Mouse (Mus musculus) embryonic stem cell, embryonic (primary cell): ENCODE data around the gene Rrm2.

ENCODE experiments used
- CTCF ChIA-PET, 4 experiments: fragments of 300-600 bp in 2 of 4; fragments of 350-600 bp in 2 of 4; sonication (Branson Sonifier 250); formaldehyde crosslinking; loops; one replicate each; lab custom pipeline; 2022; ENCODE audit warnings: inconsistent platforms in 2 of 4; lab: Charles Lee
- POLR2A ChIA-PET, 4 experiments: fragments of 300-600 bp in 2 of 4; fragments of 350-600 bp in 2 of 4; sonication (Branson Sonifier 250); formaldehyde crosslinking; loops; one replicate each; lab custom pipeline; 2022; ENCODE audit warnings: antibody characterized with exemption in 4 of 4, inconsistent platforms in 1 of 4; lab: Charles Lee

Rrm2 gene

GRCm38 (mm10) chr12:24715268-24715896 lies 7.3 kb downstream of the Rrm2 start:
- CTCF ChIA-PET: interaction anchor here in 3 of 4 experiments (0.9 to 5.8 kb wide), 7 partner anchors 9 to 260 kb away, joined by 3 to 72 read pairs (median 10); partner anchors contain the start of gene Kidins220 (in 1 of the 3)

DNA sequence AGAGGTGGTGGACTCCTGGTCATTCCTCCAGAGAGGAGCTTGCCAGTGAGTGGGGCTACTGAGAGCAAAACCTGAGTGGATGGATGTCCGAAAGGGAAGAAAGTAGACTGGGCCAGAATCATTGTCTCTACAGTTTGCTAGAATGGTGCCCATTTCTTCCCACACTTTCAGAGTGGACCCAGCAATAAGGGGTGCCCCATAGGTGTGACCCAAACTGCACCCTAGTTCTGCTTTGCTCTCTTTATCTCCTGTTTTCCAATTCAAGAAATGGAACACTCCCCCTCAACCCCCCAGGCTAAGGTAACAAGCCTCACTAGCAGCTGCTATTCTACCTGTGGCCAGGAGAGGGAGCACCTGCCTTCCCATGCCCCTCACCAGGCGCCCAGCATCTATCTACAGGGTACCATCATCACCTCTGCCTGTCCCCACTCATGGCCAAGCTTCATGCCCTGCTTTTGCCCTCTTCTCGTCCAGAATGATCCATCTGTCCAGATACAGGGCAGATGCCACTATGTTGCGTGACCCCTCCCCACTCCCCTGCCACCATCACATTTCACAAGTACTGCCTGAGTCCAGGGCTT lies 8.8 kb downstream of the Rrm2 start:
- POLR2A ChIA-PET: interaction anchor here (0.6 to 5.9 kb wide), 23 partner anchors 7 to 341 kb away, joined by 3 to 39 read pairs (median 4); partner anchors contain the start of genes Rrm2 (in 3 of the 4) and Mboat2 (in 2 of the 4)
- CTCF ChIA-PET: interaction anchor here (0.6 to 5.8 kb wide), 35 partner anchors 8 to 468 kb away, joined by 3 to 72 read pairs (median 4); partner anchors contain the start of genes Rrm2 (in 2 of the 4), Kidins220 (in 1 of the 4) and Mboat2 (in 1 of the 4)

More at GRCm38 (mm10) chr12:24715268-24715896, 7.3 kb downstream of the Rrm2 start:
- POLR2A ChIA-PET: interaction anchor here in 3 of 4 experiments (0.6 to 5.9 kb wide), 16 partner anchors 7 to 381 kb away, joined by 3 to 39 read pairs (median 4); partner anchors contain the start of genes Rrm2 (in 3 of the 3), Kidins220 (in 1 of the 3) and Mboat2 (in 1 of the 3)

- CTCF ChIA-PET: interaction anchor here in 3 of 4 experiments (0.6 to 1.8 kb wide), 8 partner anchors 8 to 227 kb away, joined by 3 to 5 read pairs (median 4); no protein-coding TSS in a partner anchor
- POLR2A ChIA-PET: interaction anchor here (0.5 to 3.0 kb wide), 15 partner anchors 9 to 375 kb away, joined by 3 to 51 read pairs (median 6); partner anchors contain the start of genes Rrm2 (in 2 of the 4) and Mboat2 (in 1 of the 4)
Observed at GRCm38 (mm10) chr12:24723434-24723833, 15.4 kb downstream of the Rrm2 start.

DNA sequence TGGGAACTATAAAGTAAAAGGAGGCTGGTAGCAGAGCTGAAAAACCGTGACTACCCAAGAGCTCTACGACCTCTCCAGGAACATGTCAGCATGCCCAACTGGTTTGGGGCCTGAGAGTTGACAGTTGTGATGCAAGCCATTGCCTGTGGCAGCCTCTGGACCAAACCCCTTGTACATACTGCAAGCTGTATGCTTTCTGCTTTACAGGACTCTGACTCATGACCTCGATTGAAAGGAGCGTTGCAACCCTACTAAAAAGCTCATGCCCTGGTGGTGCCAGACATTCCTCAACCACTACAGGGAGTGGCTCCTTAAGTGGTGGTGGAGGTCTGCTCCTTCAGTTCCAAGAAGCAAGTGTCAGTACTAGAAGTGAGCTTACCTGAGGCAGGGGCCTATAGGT lies 15.8 kb downstream of the Rrm2 start:
- ChIA-PET CTCF (interaction anchor here (0.6 to 1.8 kb wide), 21 partner anchors 8 to 253 kb away, joined by 3 to 9 read pairs (median 4); partner anchors contain the start of gene Rrm2 (in 1 of the 4)), POLR2A (interaction anchor here (0.5 to 3.0 kb wide), 20 partner anchors 9 to 375 kb away, joined by 3 to 51 read pairs (median 5); partner anchors contain the start of genes Rrm2 (in 2 of the 4) and Mboat2 (in 1 of the 4))

DNA sequence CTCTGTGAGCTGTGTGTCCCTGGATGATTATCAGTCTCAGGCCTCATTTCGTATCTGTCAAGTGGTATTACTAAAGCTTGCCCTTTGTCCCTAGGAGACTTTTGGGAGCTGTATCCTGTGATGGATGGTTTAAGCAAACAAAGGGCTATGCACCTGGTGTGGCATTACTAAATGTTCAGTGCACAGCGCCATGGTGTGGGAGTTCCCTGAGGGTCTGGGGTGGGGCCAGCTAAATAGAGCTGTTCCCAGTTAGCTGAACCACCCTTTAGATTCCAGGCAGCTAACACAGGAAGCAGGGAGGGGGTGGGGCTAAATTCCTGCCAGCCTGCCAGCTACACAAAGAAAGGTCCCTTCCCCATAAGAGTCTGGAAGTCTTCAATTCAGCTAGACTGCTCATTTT lies 16.3 kb downstream of the Rrm2 start:
- ChIA-PET POLR2A (interaction anchor here (0.6 to 3.0 kb wide), 19 partner anchors 9 to 221 kb away, joined by 3 to 51 read pairs (median 5); partner anchors contain the start of genes Rrm2 (in 2 of the 4) and Mboat2 (in 1 of the 4)), CTCF (interaction anchor here (0.6 to 1.8 kb wide), 22 partner anchors 9 to 253 kb away, joined by 3 to 9 read pairs (median 4); partner anchors contain the start of gene Rrm2 (in 1 of the 4))

DNA sequence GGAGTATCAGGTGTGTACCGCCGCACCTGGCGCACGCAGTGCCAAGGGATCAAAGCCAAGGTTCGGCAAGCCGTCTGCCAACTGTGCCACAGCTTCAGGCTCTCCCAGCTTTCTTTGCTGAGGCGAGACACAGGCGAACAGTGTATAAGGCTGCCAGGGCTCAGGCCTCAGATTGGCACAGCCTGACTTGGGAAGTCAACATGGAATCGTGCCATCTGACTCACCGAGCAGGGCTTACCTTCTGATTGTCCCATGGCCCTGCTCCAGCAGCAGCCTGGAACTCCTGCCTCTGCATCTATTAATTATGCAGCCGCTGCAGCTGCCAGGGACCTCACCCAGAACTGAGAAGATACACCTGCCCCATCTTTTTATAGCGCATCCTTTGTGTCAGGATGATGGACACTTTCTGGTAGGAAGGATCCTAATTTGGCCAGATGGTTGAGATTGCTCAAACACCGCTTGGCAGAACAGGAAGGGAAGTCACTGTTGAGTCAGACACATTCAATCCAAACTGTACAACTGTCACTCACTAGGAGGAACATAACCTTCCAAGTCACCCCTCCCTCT lies 26.9 kb downstream of the Rrm2 start:
- ChIA-PET POLR2A (interaction anchor here in 3 of 4 experiments (0.5 to 1.2 kb wide), 8 partner anchors 11 to 361 kb away, joined by 3 to 5 read pairs (median 3); partner anchors contain the start of gene Kidins220 (in 1 of the 3)), CTCF (interaction anchor here in 3 of 4 experiments (0.5 to 1.6 kb wide), 7 partner anchors 11 to 262 kb away, joined by 3 to 5 read pairs (median 3); partner anchors contain the start of gene Rrm2 (in 1 of the 3))

DNA sequence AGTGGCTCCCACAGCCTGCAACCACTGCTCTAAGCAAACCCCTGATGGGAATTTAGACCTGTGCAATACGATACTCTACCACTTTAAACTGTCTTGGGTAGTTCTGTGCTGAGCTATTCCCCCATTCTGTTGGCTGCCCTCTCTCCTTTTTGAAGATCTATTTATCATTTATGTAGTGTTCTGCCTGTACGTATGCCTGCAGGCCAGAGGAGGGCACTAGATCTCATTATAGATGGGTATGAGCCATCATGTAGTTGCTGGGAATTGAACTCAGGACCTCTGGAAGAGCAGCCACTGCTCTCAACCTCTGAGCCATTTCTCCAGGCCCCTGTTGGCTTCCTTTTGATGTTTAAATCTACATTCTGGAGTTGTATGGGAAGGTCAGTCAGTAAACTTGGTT lies 28.9 kb downstream of the Rrm2 start:
- POLR2A ChIA-PET: interaction anchor here in 1 of 4 experiments (1.1 to 1.5 kb wide), 2 partner anchors 13 to 30 kb away, joined by 3 to 4 read pairs; no protein-coding TSS in a partner anchor
- CTCF ChIA-PET: interaction anchor here in 1 of 4 experiments (1.0 kb wide), 1 partner anchor 213 kb away, joined by 5 read pairs; no protein-coding TSS in a partner anchor

DNA sequence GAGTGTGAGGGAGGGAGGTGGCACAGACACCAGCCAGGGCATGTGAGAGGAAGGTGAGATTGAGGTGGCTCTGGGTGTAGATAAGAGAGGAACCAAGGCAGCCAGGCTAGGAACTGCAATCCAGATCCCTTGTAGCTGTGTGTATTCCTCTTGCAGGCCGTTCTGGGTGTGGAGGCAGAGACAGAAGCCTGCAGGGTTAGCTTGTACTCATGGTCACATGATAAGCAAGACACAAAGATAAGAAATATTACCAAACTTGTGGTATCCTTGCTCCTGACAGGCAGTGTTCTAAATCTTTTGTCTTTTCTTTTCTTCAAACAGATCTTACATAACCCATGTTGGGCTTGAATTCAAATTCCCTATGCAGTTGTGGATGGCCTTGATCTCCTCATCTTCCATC lies 31.9 kb downstream of the Rrm2 start:
- POLR2A ChIA-PET: interaction anchor here in 1 of 4 experiments (0.8 to 1.9 kb wide), 4 partner anchors 11 to 76 kb away, joined by 3 to 6 read pairs (median 3); no protein-coding TSS in a partner anchor

DNA sequence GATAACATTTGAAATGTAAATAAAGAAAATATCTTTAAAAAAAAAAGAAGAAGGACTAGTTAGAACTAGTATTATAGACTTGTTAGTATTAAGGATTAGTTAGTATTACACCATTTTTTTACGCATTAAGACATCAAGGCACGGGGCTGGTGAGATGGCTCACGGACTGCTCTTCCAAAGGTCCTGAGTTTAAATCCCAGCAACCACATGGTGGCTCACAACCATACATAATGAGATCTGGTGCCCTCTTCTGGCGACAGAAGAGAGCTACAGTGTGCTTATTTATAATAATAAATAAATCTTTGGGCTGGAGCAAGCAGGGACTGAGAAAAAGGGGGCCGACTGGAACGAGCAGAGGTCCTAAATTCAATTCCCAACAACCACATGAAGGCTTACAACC lies 33.5 kb downstream of the Rrm2 start:
- ChIA-PET POLR2A (interaction anchor here in 3 of 4 experiments (0.6 to 0.9 kb wide), 3 partner anchors 21 to 44 kb away, joined by 3 to 5 read pairs (median 3); no protein-coding TSS in a partner anchor), CTCF (interaction anchor here (0.5 to 1.9 kb wide), 32 partner anchors 9 to 234 kb away, joined by 3 to 17 read pairs (median 4); partner anchors contain the start of genes Rrm2 (in 2 of the 4) and Kidins220 (in 1 of the 4))

More for the DNA sequence above, 31.9 kb downstream of the Rrm2 start:
- CTCF ChIA-PET: interaction anchor here (0.6 to 1.7 kb wide), 4 partner anchors 23 to 59 kb away, joined by 3 to 7 read pairs (median 4); no protein-coding TSS in a partner anchor

DNA sequence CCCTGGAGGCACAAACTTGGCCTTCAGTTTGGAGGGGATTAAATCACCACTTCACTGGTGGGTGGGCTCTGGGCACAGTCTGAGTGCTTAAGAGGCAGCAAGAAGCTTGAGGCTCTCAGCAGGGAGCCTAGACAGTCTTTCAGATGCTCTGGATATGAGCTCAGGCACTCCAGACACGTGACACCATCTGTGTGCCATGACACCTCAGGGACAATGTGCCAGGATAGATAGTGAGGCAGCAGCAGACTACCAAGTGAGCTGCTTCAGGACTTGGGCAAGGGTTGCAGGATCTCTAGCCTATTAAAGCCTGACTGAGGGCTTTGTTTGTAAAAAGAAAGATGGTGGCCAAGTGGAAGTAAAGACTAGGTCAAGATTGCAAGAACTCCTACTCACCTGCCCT lies 36.3 kb downstream of the Rrm2 start:
- POLR2A ChIA-PET: interaction anchor here in 2 of 4 experiments (0.7 to 1.4 kb wide), 3 partner anchors 11 to 15 kb away, joined by 3 read pairs; no protein-coding TSS in a partner anchor
- CTCF ChIA-PET: interaction anchor here in 1 of 4 experiments (0.5 kb wide), 1 partner anchor 27 kb away, joined by 6 read pairs; no protein-coding TSS in a partner anchor

DNA sequence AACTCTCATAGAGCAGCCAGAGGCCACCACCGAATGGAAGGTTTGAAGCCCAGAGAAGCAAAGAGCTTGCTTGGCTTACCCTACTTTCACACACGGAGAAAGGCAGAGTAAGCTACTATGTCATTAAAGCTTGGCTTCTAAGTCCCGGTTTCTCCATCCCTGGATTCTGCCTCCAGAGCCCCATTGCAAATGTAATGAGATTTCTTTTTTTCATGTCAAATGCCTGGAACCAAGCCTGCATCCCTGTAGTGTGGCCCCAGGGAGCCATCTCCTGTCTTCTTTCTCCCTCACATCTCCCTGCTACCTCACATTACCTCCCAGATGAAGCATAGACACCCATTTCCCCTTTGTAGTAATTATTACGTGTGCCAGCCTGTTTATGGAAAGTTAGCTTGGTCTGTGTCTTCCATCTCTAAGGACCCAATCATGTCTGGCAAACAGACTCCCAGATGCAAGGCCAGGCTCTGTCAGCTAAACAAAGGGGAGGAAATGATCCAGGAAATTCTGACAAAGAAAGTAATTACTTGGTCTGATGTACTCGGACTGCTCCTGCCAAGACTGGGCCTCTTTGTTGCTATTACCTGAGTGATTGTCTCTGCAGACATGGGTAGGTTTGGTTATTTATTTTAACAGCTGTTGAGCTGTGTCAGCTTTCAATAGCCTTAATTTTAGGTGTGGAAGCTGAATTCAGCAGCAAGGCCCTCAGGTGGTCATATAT lies 38.7 kb downstream of the Rrm2 start:
- ChIA-PET POLR2A (interaction anchor here in 2 of 4 experiments (0.8 to 2.8 kb wide), 15 partner anchors 9 to 221 kb away, joined by 3 to 17 read pairs (median 4); partner anchors contain the start of genes Rrm2 (in 2 of the 2) and Mboat2 (in 1 of the 2)), CTCF (interaction anchor here in 3 of 4 experiments (0.5 to 1.8 kb wide), 9 partner anchors 30 to 617 kb away, joined by 3 to 5 read pairs (median 3); partner anchors contain the start of gene Rrm2 (in 1 of the 3))

DNA sequence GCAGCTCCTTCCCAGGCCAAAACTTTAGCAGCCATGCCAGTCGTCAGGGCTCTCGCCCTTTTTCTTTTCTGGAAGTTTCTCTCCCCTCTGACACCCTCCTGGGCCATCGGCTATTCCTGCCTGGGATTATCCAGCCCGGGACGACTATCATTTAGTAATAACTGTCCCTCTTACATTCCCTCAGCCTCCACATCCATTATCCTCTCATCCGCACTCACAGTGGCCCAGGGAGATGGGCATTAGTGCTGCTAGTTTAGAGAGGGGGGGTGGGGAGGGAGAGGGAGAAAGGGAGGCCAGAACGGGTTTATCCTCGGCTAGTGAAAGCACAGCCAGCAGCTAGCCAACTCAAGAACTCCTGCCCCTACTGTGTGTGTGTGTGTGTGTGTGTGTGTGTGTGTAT lies 39.3 kb downstream of the Rrm2 start:
- POLR2A ChIA-PET: interaction anchor here in 2 of 4 experiments (0.8 to 2.8 kb wide), 17 partner anchors 8 to 221 kb away, joined by 3 to 17 read pairs (median 4); partner anchors contain the start of genes Rrm2 (in 2 of the 2) and Mboat2 (in 1 of the 2)
- CTCF ChIA-PET: interaction anchor here in 3 of 4 experiments (0.7 to 1.8 kb wide), 9 partner anchors 31 to 660 kb away, joined by 3 to 5 read pairs (median 3); no protein-coding TSS in a partner anchor

DNA sequence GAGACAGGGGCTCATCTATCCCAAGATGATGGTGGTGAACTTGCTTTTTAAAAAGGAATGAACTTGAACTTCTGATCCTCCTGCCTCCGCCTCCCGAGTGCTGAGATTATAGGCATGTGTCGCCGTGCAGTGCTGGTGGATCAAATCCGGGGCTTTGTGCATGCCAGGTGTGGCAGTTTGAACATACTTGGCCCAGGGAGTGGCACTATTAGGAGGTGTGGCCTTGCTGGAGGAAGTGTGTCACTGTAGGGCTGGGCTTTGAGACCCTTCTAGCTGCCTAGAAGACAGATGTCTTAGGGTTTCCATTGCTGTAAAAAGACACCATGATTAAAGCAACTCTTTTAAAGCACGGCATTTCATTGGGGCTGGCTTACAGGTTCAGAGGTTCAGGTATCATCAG lies 42.5 kb downstream of the Rrm2 start:
- POLR2A ChIA-PET: interaction anchor here in 1 of 4 experiments (1.0 to 1.2 kb wide), 2 partner anchors 14 to 222 kb away, joined by 3 read pairs; no protein-coding TSS in a partner anchor
- CTCF ChIA-PET: no interaction called here

DNA sequence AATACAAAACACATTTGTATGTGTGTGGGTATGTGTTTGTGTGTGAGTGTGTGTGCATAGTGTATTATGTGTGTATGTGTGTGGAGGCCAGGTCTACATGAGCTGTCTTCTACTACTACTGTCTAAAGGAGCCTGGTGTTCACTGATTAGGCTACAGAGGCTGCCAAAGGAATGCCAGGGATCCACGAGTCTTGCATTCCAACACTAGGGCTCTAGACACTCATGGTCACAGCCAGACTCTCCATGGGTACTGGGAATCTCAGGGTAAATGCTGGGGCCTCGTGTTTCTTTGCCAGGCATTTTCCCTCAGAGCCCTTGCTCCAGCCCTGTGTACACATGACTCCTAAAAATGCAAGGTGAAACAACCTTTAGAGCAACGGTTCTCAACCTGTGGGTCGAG lies 45.6 kb downstream of the Rrm2 start:
- CTCF ChIA-PET: no interaction called here
- POLR2A ChIA-PET: interaction anchor here in 1 of 4 experiments (1.7 kb wide), 1 partner anchor 30 kb away, joined by 5 read pairs; no protein-coding TSS in a partner anchor

DNA sequence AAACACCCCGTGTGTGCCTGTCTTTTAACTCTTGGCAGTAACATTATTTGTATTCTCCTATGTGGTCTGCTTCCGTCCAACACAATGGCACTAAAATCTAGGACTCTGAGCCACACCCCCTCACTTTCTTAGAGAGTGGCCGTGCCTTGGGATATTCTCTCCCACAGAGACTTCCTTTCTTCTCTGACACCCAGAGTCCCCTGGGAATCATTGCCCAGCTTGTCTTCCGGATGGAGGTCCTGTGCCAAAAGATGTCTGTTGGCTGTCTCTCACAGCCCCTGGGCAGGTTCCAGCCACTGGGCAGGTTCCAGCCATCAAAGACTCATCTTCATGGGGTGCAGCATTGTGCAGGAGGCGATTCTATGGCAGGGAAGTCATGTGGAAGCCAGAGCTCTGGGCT lies 46.7 kb downstream of the Rrm2 start:
- ChIA-PET CTCF (interaction anchor here in 2 of 4 experiments (0.8 to 1.1 kb wide), 2 partner anchors 13 kb away, joined by 3 read pairs; no protein-coding TSS in a partner anchor), POLR2A (interaction anchor here in 2 of 4 experiments (0.6 to 1.9 kb wide), 5 partner anchors 8 to 1710 kb away, joined by 3 to 5 read pairs (median 3); no protein-coding TSS in a partner anchor)

- CTCF ChIA-PET: interaction anchor here in 2 of 4 experiments (0.8 to 1.1 kb wide), 2 partner anchors 14 kb away, joined by 3 read pairs; no protein-coding TSS in a partner anchor
- POLR2A ChIA-PET: interaction anchor here in 2 of 4 experiments (0.6 to 1.9 kb wide), 5 partner anchors 9 to 1709 kb away, joined by 3 to 5 read pairs (median 3); no protein-coding TSS in a partner anchor
Observed at GRCm38 (mm10) chr12:24755471-24755870, 47.4 kb downstream of the Rrm2 start.
